Mouse (Mus musculus): ENCODE measurements at regions not wholly inside any gene's neighbourhood (a gene's known extent, or its start where the extent isn't known, plus 50 kb on each side); places are given as distances from the start of the nearest gene placed in this dataset.

GRCm38 (mm10) chr1:181284301-181285197 lies 67.9 kb upstream of the Cnih3 start:
- no peak overlapping the region for H3K9ac ChIP-seq (ENCODE audit: control insufficient read depth, low read depth, low read length, poor library complexity, severe bottlenecking)
- peaks cover 2 to 4% of the 10 kb centered on the region in 2 experiments; a peak in 3 of 4 replicates for H3K27me3 ChIP-seq (ENCODE audit: control insufficient read depth in 1 of 2, insufficient read depth in 2 of 2, low read length in 2 of 2)
- no peaks in the 10 kb centered on the region for H3K4me1 ChIP-seq (ENCODE audit: control insufficient read depth in 1 of 2, insufficient read depth in 2 of 2, low read length in 2 of 2)
- H3K27ac ChIP-seq (ENCODE audit: control insufficient read depth, low read depth, low read length): no peak overlapping the region
- peak; percentile 47 for DNase-seq (ENCODE audit: low read depth, low spot score)
- no peaks in the 10 kb centered on the region for H3K79me2 ChIP-seq (ENCODE audit: control insufficient read depth, insufficient read depth, low read length, poor library complexity)
- H3K4me3 ChIP-seq (ENCODE audit: control insufficient read depth in 1 of 2, insufficient read depth in 1 of 2, low read depth in 2 of 2, low read length in 2 of 2): no peak overlapping the region
- H3K36me3 ChIP-seq (ENCODE audit: control insufficient read depth in 1 of 2, insufficient read depth in 2 of 2, low read length in 2 of 2): no peaks in the 10 kb centered on the region
- H3K9me3 ChIP-seq (replicated peaks; ENCODE audit: insufficient read depth, low read length): no peaks in the 10 kb centered on the region
- TF ChIP-seq E2F4 (IDR thresholded peaks at IDR 0.05; ENCODE audit: borderline replicate concordance, low read depth, low read length) (no peak), ELF1 (IDR thresholded peaks at IDR 0.05; ENCODE audit: low read depth, low read length) (no peak), MAFK (IDR thresholded peaks at IDR 0.05; ENCODE audit: borderline replicate concordance, low read depth, low read length) (no peak), ZC3H11A (IDR thresholded peaks at IDR 0.05; ENCODE audit: low read depth, low read length) (peak; percentile 61), USF1 (IDR thresholded peaks at IDR 0.05; ENCODE audit: low read depth, low read length) (no peak), CTCF (IDR thresholded peaks at IDR 0.05 in 2 of 3, conservative IDR thresholded peaks at IDR 0.05 in 1 of 3; ENCODE audit: control insufficient read depth in 1 of 3, insufficient read depth in 1 of 3, low read depth in 2 of 3, low read length in 3 of 3, poor library complexity in 1 of 3, severe bottlenecking in 1 of 3) (peak; percentile 35 to 67 (median 37)), MXI1 (IDR thresholded peaks at IDR 0.05; ENCODE audit: low read depth, low read length) (no peak), MAX (IDR thresholded peaks at IDR 0.05; ENCODE audit: low read length) (no peak), NELFE (IDR thresholded peaks at IDR 0.05; ENCODE audit: low read depth, low read length) (no peak), MAZ (IDR thresholded peaks at IDR 0.05; ENCODE audit: low read depth, low read length) (no peak), POLR2AphosphoS2 (IDR thresholded peaks at IDR 0.05; ENCODE audit: low read length) (no peak), EP300 (IDR thresholded peaks at IDR 0.05; ENCODE audit: low read depth in 1 of 2, low read length in 2 of 2) (no peak), SIN3A (IDR thresholded peaks at IDR 0.05; ENCODE audit: low read length) (no peak), UBTF (IDR thresholded peaks at IDR 0.05; ENCODE audit: borderline replicate concordance, insufficient read depth, low read depth, low read length) (no peak), MEF2A (IDR thresholded peaks at IDR 0.05; ENCODE audit: extremely low read depth, insufficient replicate concordance, low read depth, low read length, poor library complexity, severe bottlenecking) (no peak), CHD2 (IDR thresholded peaks at IDR 0.05; ENCODE audit: low read length) (no peak), POLR2AphosphoS5 (IDR thresholded peaks at IDR 0.05; ENCODE audit: borderline replicate concordance, low read depth, low read length) (no peak), RCOR1 (IDR thresholded peaks at IDR 0.05; ENCODE audit: low read depth, low read length) (no peak), RAD21 (IDR thresholded peaks at IDR 0.05; ENCODE audit: low read depth, low read length) (peak; percentile 57), SMC3 (IDR thresholded peaks at IDR 0.05; ENCODE audit: low read depth, low read length) (peak; percentile 70)
